22 mouse cellular contexts compared by ENCODE assay signal in genomic region chr1:192454501-192454900, GRCm38 (mm10).
A peak's percentile ranks its signal among the peaks of the same experiment; 100 is the strongest.
DNase-seq lines count a peak whose midpoint lies in the region; ATAC-seq and TF ChIP-seq lines count a peak whose summit lies in the region.
"Had no signal": no experiment of that assay in that cellular context is flagged by ENCODE, and none has a peak within 500 bp of the region (broad histone marks: within the 10 kb centered on the region; RNA-seq: fewer than 3 reads in every experiment).

No protein-coding gene starts in this region.

- H3K36me3 ChIP-seq in intestine, postnatal 0 days (ENCODE audit: control insufficient read depth, insufficient read depth): no peaks in the 10 kb centered on the region
- H3K36me3 ChIP-seq in intestine, embryonic 15.5 days: no peaks in the 10 kb centered on the region
- no peaks in the 10 kb centered on the region for H3K36me3 ChIP-seq in ES-Bruce4 (ENCODE audit: control insufficient read depth, insufficient read depth, low read length, poor library complexity, severe bottlenecking)
- H3K36me3 ChIP-seq: embryonic facial prominence, embryonic 12.5 days; forebrain, embryonic 15.5 days; heart, embryonic 12.5 days had no signal

- no peaks in the 10 kb centered on the region for H3K27me3 ChIP-seq in intestine, postnatal 0 days (replicated peaks; ENCODE audit: control insufficient read depth, insufficient read depth, low read length)
- H3K27me3 ChIP-seq in intestine, embryonic 15.5 days (replicated peaks): no peaks in the 10 kb centered on the region
- H3K27me3 ChIP-seq in ES-Bruce4 (ENCODE audit: control insufficient read depth, insufficient read depth, low read length, poor library complexity, severe bottlenecking): no peaks in the 10 kb centered on the region
- H3K27me3 ChIP-seq: embryonic facial prominence, embryonic 12.5 days; forebrain, embryonic 15.5 days had no signal

- no peaks in the 10 kb centered on the region for H3K4me1 ChIP-seq in intestine, postnatal 0 days (replicated peaks; ENCODE audit: control insufficient read depth, insufficient read depth, low read length)
- H3K4me1 ChIP-seq in intestine, embryonic 15.5 days (replicated peaks): peaks cover 8% of the 10 kb centered on the region; the same call in 1 of the 2 replicates
- no peaks in the 10 kb centered on the region for H3K4me1 ChIP-seq in ES-Bruce4 (ENCODE audit: control insufficient read depth, insufficient read depth, low read length)

- H3K27ac ChIP-seq in intestine, postnatal 0 days (ENCODE audit: low read depth, low read length): peak overlapping the region; percentile 35
- no peak overlapping the region for H3K27ac ChIP-seq in intestine, embryonic 15.5 days
- peak overlapping the region; percentile 54 for H3K27ac ChIP-seq in ES-Bruce4 (ENCODE audit: insufficient read depth, low read length)
- H3K27ac ChIP-seq: embryonic facial prominence, embryonic 12.5 days; forebrain, embryonic 15.5 days; heart, adult 2 months; hindbrain, embryonic 14.5 days had no signal

- TF ChIP-seq POLR2A in ES-Bruce4 (IDR thresholded peaks at IDR 0.05; ENCODE audit: insufficient read depth, low read length): no peak

- TF ChIP-seq EP300 in ES-Bruce4 (IDR thresholded peaks at IDR 0.05; ENCODE audit: insufficient read depth, low read depth, low read length): no peak; the same call in 1 of the 2 replicates

- no peak overlapping the region for H3K9ac ChIP-seq in intestine, postnatal 0 days (ENCODE audit: low read depth, low read length)
- no peak overlapping the region for H3K9ac ChIP-seq in intestine, embryonic 15.5 days
- H3K9ac ChIP-seq in ES-Bruce4 (ENCODE audit: low read depth, poor library complexity, severe bottlenecking): no peak overlapping the region
- H3K9ac ChIP-seq: embryonic facial prominence, embryonic 12.5 days; forebrain, embryonic 15.5 days; heart, embryonic 12.5 days; hindbrain, embryonic 14.5 days had no signal

- no peak for TF ChIP-seq CTCF in intestine, postnatal 0 days (IDR thresholded peaks at IDR 0.05; ENCODE audit: low read depth)
- TF ChIP-seq CTCF in ES-Bruce4 (IDR thresholded peaks at IDR 0.05; ENCODE audit: low read depth, low read length): no peak

- DNase-seq in 3134 (ENCODE audit: extremely low read depth, insufficient read length, low spot score) (peak; percentile 63), adipocyte (ENCODE audit: low spot score) (peak; percentile 41)
- DNase-seq in frontal cortex, postnatal 36 days (ENCODE audit: low spot score in 2 of 2): no peak
- no peak for DNase-seq in adrenal gland, postnatal 10 days
- no peak for DNase-seq in left cerebral cortex, adult 9 months (ENCODE audit: low spot score in 2 of 2)
- DNase-seq: adrenal gland, postnatal 14 days; B cell, adult 2 months; cerebellum, adult 11-12 months; cerebellum, adult 9-10 months; cerebellum, postnatal 25 days; gastrocnemius, postnatal 14 days; heart, adult 2 months; heart, postnatal 4 days; kidney, adult 11 months had no signal

- H3K4me3 ChIP-seq in intestine, postnatal 0 days (ENCODE audit: low read depth, low read length): no peak overlapping the region
- no peak overlapping the region for H3K4me3 ChIP-seq in intestine, embryonic 15.5 days (replicated peaks)
- H3K4me3 ChIP-seq in ES-Bruce4 (ENCODE audit: low read depth, low read length): no peak overlapping the region
- H3K4me3 ChIP-seq: embryonic facial prominence, embryonic 12.5 days; forebrain, embryonic 15.5 days; heart, adult 2 months; heart, embryonic 12.5 days had no signal

- ATAC-seq in intestine, postnatal 0 days: no peak
- ATAC-seq in intestine, embryonic 15.5 days: no peak
- ATAC-seq: CD4-positive, CD25-positive, alpha-beta regulatory T cell, adult 4 months; forebrain, embryonic 15.5 days had no signal

- no peak overlapping the region for H3K4me2 ChIP-seq in intestine, postnatal 0 days (replicated peaks; ENCODE audit: low read depth)
- H3K4me2 ChIP-seq in intestine, embryonic 15.5 days (replicated peaks): no peak overlapping the region
- H3K4me2 ChIP-seq: embryonic facial prominence, embryonic 12.5 days; forebrain, embryonic 15.5 days; heart, embryonic 12.5 days; hindbrain, embryonic 14.5 days had no signal

- 41% methylated on average over 1 of the region's 1 CpGs for WGBS in intestine, postnatal 0 days
- WGBS in intestine, embryonic 15.5 days: 46% methylated on average over 1 of the region's 1 CpGs

- no peaks in the 10 kb centered on the region for H3K9me3 ChIP-seq in intestine, postnatal 0 days (ENCODE audit: control insufficient read depth)
- H3K9me3 ChIP-seq in intestine, embryonic 15.5 days: no peaks in the 10 kb centered on the region
- no peaks in the 10 kb centered on the region for H3K9me3 ChIP-seq in ES-Bruce4 (replicated peaks; ENCODE audit: control insufficient read depth, insufficient read depth, low read length, poor library complexity, severe bottlenecking)
- H3K9me3 ChIP-seq: embryonic facial prominence, embryonic 12.5 days; forebrain, embryonic 15.5 days; heart, embryonic 12.5 days had no signal

Comparison
In these comparisons a context has a peak if more than half of its experiments do, and no peak if none do; other contexts are left out.
1. DNase-seq: peak in 3134 (single experiment) and adipocyte (single experiment); none in frontal cortex, postnatal 36 days (0 of 2), adrenal gland, postnatal 10 days (single experiment) and left cerebral cortex, adult 9 months (0 of 2).